Mouse (Mus musculus) intestine, postnatal 0 days (tissue): ENCODE measurements around the gene Ugt1a2. TPM values are rescaled to one million over a fixed set of nuclear protein-coding genes. Genes with fewer than 3 reads are reported as not detected.

ENCODE experiments used
- ATAC-seq: fragments of 200-750 bp; cut with Nextera tagmentation; 2 replicates; pipeline ENCODE4 v1.8.0; 2017; ENCODE audit warnings: mild to moderate bottlenecking, moderate TSS enrichment, moderate library complexity
- H3K27ac ChIP-seq: fragments of 300-500 bp; sonication (generic); 2 replicates; pipeline ENCODE4 v1.5.1; 2014; ENCODE audit warnings: mild to moderate bottlenecking, low read depth, low read length, moderate library complexity
- H3K27me3 ChIP-seq: fragments of 300-500 bp; sonication (generic); replicated peaks from 2 replicates; pipeline ENCODE4 v1.6.1; 2014; ENCODE audit warnings: low read length, mixed read lengths; ENCODE audit not compliant: control insufficient read depth, insufficient read depth
- H3K36me3 ChIP-seq: fragments of 300-500 bp; sonication (generic); 2 replicates; pipeline ENCODE4 v1.6.1; 2014; ENCODE audit warnings: mild to moderate bottlenecking, moderate library complexity; ENCODE audit not compliant: control insufficient read depth, insufficient read depth
- H3K4me1 ChIP-seq: fragments of 300-500 bp; sonication (generic); replicated peaks from 2 replicates; pipeline ENCODE4 v1.6.1; 2014; ENCODE audit warnings: antibody characterized with exemption, low read length, mixed read lengths; ENCODE audit not compliant: control insufficient read depth, insufficient read depth
- H3K4me2 ChIP-seq: fragments of 300-500 bp; sonication (generic); replicated peaks from 2 replicates; pipeline ENCODE4 v1.6.1; 2014; ENCODE audit warnings: low read depth, mild to moderate bottlenecking, moderate library complexity
- H3K4me3 ChIP-seq: fragments of 300-500 bp; sonication (generic); 2 replicates; pipeline ENCODE4 v1.5.1; 2014; ENCODE audit warnings: low read depth, low read length
- H3K9ac ChIP-seq: fragments of 300-500 bp; sonication (generic); 2 replicates; pipeline ENCODE4 v1.6.1; 2014; ENCODE audit warnings: mild to moderate bottlenecking, low read depth, low read length
- H3K9me3 ChIP-seq: fragments of 300-500 bp; sonication (generic); 2 replicates; pipeline ENCODE4 v1.6.1; 2016; ENCODE audit warnings: mixed run types; ENCODE audit not compliant: control insufficient read depth
- CTCF ChIP-seq: sonication (generic); IDR thresholded peaks from 2 replicates; pipeline ENCODE4 v1.5.1; 2016; ENCODE audit warnings: low read depth, mild to moderate bottlenecking, control low read depth, antibody characterized with exemption, moderate library complexity
- WGBS: fragments of 180-500 bp; shearing (Covaris S2); extraction: QIAGEN DNeasy Blood & Tissue Kit; methylation state at CpG from one replicate; pipeline ENCODE4 v1.1.7; 2014; 5-methylcytosine and 5-hydroxymethylcytosine counted together
- polyA plus RNA-seq: library from polyadenylated mRNA; unstranded; fragments of >200 nt; fragmentation: Nextera tagmentation; extraction: Ambion mirVana; gene quantifications from 2 replicates; pipeline ENCODE4 v1.2.1, GENCODE M21; 2015

Ugt1a2 gene
- polyA plus RNA-seq, 1 experiment from 2014 or later = 0.05 TPM

DNA sequence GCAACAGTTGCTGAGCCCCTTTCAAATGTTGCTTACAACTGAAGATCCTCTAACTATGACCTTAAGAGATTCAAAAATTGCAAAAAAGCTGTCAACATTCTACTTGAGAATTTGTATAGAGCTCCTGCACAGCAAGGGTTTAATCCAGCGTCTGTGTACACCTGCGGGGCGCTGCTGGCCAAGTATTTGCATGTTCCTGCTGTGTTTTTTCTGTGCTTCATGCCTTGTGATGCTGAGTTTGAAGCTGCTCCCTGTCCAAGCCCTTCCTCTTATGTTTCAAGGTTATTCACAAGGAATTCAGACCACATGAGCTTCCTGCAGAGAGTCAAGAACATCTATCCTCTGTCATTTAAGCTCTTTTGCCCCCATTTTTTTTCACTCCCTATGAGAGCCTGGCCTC is 8.3 kb upstream of the Ugt1a2 start:
- no peak overlapping the region for H3K4me2 ChIP-seq
- WGBS = 72% methylated on average over 3 of the region's 3 CpGs

DNA sequence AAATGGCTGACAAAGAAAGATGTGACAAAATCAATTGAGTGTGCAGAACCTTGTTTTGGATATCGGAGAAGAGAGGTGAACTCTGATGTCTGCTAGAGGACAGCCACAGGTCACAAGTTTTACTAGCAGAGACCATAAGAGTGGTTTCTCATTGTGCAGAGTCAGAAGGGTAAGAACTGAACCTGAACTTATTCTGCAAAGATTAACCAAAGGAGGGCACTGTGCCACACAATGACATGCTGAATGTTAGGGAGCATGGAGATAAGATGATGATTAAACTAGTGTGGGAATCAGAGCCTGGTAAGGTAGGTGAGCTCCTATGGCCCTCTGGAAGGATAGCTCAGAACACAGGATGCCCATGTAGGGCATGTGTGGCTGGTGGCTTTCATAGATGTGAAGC is 4.7 kb upstream of the Ugt1a2 start:
- H3K9ac ChIP-seq = no peak overlapping the region
- WGBS = 86% methylated on average over 1 of the region's 1 CpGs
- H3K27me3 ChIP-seq = no peaks in the 10 kb centered on the region
- no peaks in the 10 kb centered on the region for H3K4me1 ChIP-seq
- ATAC-seq = no peak
- no peak overlapping the region for H3K27ac ChIP-seq
- TF ChIP-seq CTCF = peak; percentile 40
- H3K4me3 ChIP-seq = no peak overlapping the region
- no peaks in the 10 kb centered on the region for H3K36me3 ChIP-seq
- H3K4me2 ChIP-seq = no peak overlapping the region
- H3K9me3 ChIP-seq = no peaks in the 10 kb centered on the region

More for the DNA sequence above, 8.3 kb upstream of the Ugt1a2 start:
- Histone ChIP-seq H3K4me3 (no peak overlapping the region), H3K36me3 (no peaks in the 10 kb centered on the region), H3K9ac (no peak overlapping the region), H3K4me1 (no peaks in the 10 kb centered on the region), H3K9me3 (no peaks in the 10 kb centered on the region), H3K27ac (no peak overlapping the region), H3K27me3 (no peaks in the 10 kb centered on the region)
- TF ChIP-seq CTCF = no peak
- no peak for ATAC-seq

DNA sequence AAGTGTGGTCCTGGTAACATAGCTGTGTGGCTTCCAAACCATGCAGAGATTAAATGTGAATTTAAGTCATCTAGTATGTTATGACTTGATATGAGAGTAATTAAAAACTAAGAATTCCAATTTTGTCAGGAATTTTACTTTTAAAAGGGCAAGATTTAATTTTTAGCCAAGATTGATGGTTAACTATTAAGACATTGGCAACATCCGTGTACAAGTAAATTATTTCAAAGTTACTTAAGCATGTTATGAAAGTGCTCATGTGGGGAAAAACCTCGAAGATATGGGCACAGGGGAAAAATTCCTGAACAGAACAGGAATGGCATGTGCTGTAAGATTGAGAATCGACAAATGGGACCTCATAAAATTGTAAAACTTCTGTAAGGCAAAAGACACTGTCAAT is 3.0 kb upstream of the Ugt1a2 start:
- no peaks in the 10 kb centered on the region for H3K36me3 ChIP-seq
- no peaks in the 10 kb centered on the region for H3K4me1 ChIP-seq
- H3K9ac ChIP-seq = no peak overlapping the region
- H3K4me2 ChIP-seq = no peak overlapping the region
- H3K27ac ChIP-seq = no peak overlapping the region
- ATAC-seq = no peak
- WGBS = 82% methylated on average over 3 of the region's 3 CpGs
- H3K4me3 ChIP-seq = no peak overlapping the region
- H3K9me3 ChIP-seq = no peaks in the 10 kb centered on the region
- no peak for TF ChIP-seq CTCF
- no peaks in the 10 kb centered on the region for H3K27me3 ChIP-seq

DNA sequence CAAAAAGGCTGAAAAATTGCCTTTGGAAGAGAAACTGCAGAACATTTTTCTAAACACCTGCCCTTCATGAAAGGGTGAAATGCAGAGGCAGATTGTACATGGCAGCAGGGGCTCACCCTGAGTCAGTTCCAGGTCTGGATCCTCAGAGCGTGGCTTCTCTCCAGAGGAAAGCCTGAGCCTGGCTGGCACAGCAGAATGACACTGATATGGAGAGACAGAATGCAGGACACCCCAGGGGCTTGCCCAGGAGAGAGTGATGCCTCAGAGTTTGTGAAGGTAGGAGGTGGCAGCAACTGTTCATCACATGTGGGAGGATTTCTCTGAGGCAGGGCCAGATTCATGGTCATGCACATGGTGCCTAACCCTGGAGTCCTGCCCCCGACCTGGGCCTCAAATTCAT is 405 bp upstream of the Ugt1a2 start:
- H3K27ac ChIP-seq = no peak overlapping the region
- no peak overlapping the region for H3K9ac ChIP-seq
- 62% methylated on average over 2 of the region's 2 CpGs for WGBS
- H3K27me3 ChIP-seq = no peaks in the 10 kb centered on the region
- H3K9me3 ChIP-seq = no peaks in the 10 kb centered on the region
- H3K4me2 ChIP-seq = no peak overlapping the region
- no peak for TF ChIP-seq CTCF
- H3K36me3 ChIP-seq = no peaks in the 10 kb centered on the region
- no peak for ATAC-seq
- no peaks in the 10 kb centered on the region for H3K4me1 ChIP-seq
- H3K4me3 ChIP-seq = no peak overlapping the region

DNA sequence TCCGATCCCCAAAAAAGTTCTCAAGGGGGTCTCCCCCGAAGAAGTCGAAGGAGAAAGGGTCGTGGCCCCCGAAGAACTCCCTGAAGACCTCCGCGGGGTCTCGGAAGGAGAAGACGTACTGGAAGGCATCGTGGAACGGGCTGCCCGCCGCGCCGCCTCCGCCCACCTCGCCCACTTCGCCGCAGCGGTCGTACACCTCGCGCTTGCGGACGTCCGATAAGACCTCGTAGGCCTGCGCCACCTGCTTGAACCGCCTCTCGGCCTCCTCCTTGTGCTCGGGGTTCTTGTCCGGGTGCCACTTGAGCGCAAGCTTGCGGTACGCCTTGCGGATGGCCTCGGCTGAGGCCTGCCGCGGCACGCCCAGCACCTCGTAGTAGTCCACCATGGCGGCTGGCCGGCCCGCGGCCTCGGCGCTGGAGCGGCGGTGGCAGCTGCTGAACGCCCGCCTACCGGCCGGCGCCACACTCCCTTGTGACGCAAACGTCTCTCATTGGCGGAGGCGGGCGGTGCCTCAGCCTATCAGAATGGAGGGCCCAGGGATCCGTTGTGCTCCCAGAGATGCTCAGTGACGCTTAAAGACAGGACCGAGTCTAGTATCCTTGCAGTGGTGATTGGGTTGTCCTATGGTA is 5.0 kb downstream of the Ugt1a2 start, which contains the start of gene Dnajb3:
Dnajb3 (minus strand) TSS at position 489 of the 629 bp plus-strand sequence.
- Histone ChIP-seq H3K4me2 (peak within 1 kb of the TSS; percentile 70), H3K27ac (peak within 1 kb of the TSS; percentile 69), H3K9me3 (no peaks in the 10 kb centered on the region), H3K27me3 (no peaks in the 10 kb centered on the region), H3K36me3 (no peaks in the 10 kb centered on the region), H3K4me1 (peaks cover 4% of the 10 kb centered on the region; the same call in 1 of the 2 replicates), H3K9ac (peak within 1 kb of the TSS; percentile 58), H3K4me3 (peak within 1 kb of the TSS; percentile 35)
- TF ChIP-seq CTCF = peak; percentile 29; the same call in 1 of the 2 replicates
- ATAC-seq = peak; percentile 71
- WGBS = 9% methylated on average over 62 of the region's 62 CpGs

DNA sequence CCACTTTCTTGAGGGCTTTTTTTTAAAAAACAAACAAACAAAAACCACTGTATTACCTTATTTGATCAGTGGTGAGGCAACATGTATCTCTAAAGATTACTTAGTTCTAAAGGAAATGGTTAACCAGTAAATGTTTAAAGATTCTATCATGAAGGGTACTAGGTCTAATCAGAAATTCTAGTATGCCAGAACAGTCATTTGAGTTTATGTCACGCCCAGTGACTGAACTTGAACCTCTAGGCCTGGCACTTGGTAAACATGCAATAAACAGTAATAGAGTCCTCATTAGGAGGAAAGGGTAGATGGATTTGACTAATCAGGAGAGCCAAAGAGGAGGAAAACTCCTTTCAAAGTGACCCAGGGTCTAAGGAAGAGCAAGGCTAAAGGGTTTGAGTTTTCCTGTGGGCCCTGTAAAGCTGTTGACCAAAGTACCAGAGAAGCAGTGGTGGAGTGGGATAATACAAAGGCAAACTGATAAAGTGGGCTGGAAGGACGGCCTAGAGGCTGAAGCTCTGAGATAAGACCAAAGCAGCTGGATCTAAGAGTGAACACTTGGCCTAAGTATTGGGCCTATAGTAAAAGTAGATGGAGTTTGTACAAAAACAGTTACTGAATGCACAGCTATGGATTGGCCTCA is 6.6 kb downstream of the Ugt1a2 start:
- Histone ChIP-seq H3K4me3 (no peak overlapping the region), H3K4me1 (peaks cover 4% of the 10 kb centered on the region; the same call in 1 of the 2 replicates), H3K27me3 (no peaks in the 10 kb centered on the region), H3K27ac (peak overlapping the region; percentile 62), H3K9ac (no peak overlapping the region), H3K4me2 (no peak overlapping the region), H3K36me3 (no peaks in the 10 kb centered on the region), H3K9me3 (0 out of 2 replicates have a peak, but pooled peaks cover 6% of the 10 kb centered on the region)
- TF ChIP-seq CTCF = no peak
- peak; percentile 39 for ATAC-seq
- 53% methylated on average over 2 of the region's 2 CpGs for WGBS
